Mouse (Mus musculus) retina, adult 2 months (tissue): Measurements from ENCODE around the gene Rab8b.

Experiments
- DNase-seq: peaks from one replicate; pipeline ENCODE4 v3.0.0-alpha.2; 2012; ENCODE audit warnings: low read depth, low spot score

The Rab8b gene

DNA sequence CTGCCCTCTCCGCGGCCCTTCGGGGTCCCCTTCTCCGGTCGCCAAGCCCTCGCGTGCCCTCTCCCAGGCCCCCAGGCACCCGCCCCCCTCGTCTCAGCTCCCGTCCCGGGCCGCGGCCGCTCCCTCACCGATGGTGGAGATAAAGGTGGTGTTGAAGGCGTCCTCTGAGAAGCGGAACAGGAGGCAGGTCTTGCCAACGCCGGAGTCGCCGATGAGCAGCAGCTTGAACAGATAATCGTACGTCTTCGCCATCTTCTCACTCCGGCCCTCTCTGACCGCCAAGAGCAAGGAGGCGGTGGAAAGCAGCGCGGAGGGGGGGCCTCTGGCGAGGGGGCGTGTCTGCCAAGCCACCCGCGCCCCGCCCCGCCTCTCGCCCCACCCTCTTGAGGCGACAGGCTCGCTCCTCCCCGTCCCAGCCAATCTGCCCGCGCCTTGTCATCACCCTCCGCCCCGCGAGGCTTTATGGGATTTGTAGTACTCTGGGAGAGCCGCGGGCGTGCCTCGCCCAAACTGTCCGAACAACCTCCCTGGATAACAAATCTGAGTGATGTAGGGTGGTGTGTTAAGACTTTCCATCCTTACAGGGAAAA lies at the start of gene Rab8b:
Rab8b (minus strand) TSS at position 306 of the 590 bp plus-strand sequence.
- DNase-seq: peak; percentile 90

GRCm38 (mm10) chr9:66967492-66967891 lies 48.0 kb upstream of the Rab8b start:
- no peak for DNase-seq

DNA sequence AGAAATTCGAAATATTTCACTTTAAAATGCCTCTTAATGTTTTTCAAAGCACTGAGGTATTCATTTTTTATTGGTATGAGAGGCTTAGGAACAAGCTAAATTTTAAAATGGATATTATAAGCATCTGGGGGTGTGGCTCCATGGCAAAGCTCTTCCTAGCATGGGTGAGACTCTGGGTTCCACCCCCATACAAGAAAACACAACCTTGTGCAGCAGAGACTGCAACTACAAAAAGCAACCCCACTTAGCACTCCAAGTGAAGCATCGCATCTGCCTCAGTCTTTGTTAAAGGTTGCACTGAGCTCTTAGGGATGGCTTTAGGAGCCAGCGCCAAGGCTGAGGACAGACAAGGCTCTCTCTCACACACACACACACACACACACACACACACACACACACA lies 42.0 kb upstream of the Rab8b start:
- no peak for DNase-seq

- DNase-seq: no peak
Measured at GRCm38 (mm10) chr9:66957451-66957850, 38.0 kb upstream of the Rab8b start.

DNA sequence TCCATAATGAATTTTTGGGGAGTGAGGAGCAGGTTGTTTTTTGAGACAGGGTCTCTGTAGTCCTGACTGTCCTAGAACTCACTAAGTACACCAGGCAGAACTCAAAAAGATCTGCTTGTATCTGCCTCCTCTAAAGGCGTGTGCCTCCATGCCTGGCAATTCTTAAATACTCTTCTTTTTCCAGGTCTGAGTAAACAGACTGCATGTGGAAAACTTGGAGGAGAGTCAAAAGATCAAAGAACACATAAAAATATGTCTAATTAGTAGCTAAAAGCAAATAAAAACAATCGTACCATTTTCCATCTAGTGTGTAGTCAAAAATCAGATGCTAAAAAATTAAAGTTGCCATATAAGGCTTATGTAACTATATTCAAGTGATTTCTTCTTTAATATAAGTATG lies 33.4 kb upstream of the Rab8b start:
- DNase-seq: no peak

- no peak for DNase-seq
Measured at GRCm38 (mm10) chr9:66952321-66952720, 32.8 kb upstream of the Rab8b start.

DNA sequence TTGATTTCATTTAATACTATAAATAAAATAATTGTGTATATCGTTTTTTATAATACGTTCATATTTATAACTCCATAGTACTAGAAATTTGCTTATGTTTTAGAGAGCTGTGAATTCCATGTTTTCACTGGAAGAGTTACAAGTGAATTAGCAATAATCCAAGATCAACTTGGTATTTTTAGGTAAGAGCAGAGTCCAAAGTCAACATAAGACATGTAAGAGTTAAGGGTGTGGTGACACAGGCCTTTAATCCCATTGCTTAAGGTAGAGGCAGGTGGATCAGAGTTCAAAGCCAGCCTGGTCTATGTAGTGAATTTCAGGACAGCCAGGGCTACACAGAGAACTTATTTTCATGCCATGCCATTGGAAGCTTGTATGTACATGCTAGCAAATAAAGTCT lies 29.0 kb upstream of the Rab8b start:
- DNase-seq: no peak

DNA sequence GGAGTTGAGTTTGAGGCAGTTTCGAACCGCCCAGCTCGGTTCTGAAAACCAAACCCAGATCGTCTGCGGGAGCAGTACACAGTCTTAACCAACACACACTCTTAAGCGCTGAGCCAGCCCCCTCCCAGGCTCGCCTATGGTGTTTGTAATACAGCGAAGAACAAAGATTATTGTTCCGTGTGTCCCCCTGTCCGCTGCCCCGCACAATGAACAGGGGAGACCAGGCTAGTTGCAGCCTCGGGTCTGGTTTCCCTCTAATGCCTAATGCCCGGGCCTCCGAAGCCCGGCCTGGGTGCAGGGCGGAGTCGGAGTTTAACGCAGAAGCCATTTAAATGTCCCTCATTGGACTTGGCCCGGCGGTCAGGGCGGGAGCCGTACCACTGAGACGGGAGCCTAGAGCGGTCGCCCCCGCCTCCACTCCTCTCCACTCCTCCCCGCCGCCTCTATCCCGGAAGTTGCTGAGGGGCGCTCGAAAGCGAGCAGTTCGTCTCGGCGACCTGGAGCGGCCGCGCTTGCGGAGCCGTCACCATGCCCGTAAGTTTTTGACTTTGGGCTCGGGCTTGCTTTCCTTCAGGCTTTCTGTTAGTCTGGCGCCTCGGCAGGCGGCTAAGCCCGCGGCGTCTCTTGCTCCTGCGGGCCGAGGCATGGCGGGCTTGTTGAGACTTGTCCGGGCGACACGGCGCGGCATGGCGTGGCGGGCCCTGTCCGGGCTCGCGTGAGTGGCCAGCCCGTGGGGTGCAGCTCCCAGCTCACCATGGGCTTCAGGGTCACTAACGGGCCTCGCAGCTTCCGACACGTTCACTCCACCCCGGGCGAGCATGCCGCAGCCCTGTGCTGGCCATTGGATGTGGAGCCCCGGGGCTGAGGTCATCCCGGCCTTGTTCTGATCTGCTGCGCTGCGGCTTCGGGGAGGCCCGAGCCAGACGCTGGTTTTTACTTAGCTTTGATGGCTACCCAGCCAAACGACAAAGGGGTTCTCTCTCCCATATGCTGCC lies 26.5 kb upstream of the Rab8b start, which contains the start of gene Rps27l:
Rps27l (plus strand) TSS at position 440 of the 995 bp plus-strand sequence.
- DNase-seq: peak; percentile 89

GRCm38 (mm10) chr9:66945161-66945560 lies 25.7 kb upstream of the Rab8b start:
- no peak for DNase-seq

- DNase-seq: no peak
Measured at GRCm38 (mm10) chr9:66938836-66939235, 19.3 kb upstream of the Rab8b start.

DNA sequence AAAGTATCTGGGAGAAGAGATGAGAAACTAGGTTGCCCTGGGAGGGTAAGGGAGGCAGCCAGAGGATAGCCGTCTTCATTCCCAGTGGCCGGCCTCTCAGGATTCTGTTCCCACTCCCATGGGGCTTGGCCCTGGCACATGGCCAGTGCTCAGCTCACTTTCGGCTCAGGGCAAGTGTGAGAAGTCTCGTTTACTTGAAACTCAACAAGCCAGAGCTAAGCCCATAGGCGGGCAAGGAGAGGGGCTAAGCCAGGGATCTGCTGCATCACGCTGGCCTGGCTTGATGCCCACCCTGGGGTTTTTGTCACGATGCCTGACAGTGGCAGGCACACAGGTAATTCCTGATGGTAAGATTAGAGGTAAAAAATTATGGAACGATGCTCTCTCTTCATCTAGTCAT lies 18.0 kb upstream of the Rab8b start:
- DNase-seq: no peak

DNA sequence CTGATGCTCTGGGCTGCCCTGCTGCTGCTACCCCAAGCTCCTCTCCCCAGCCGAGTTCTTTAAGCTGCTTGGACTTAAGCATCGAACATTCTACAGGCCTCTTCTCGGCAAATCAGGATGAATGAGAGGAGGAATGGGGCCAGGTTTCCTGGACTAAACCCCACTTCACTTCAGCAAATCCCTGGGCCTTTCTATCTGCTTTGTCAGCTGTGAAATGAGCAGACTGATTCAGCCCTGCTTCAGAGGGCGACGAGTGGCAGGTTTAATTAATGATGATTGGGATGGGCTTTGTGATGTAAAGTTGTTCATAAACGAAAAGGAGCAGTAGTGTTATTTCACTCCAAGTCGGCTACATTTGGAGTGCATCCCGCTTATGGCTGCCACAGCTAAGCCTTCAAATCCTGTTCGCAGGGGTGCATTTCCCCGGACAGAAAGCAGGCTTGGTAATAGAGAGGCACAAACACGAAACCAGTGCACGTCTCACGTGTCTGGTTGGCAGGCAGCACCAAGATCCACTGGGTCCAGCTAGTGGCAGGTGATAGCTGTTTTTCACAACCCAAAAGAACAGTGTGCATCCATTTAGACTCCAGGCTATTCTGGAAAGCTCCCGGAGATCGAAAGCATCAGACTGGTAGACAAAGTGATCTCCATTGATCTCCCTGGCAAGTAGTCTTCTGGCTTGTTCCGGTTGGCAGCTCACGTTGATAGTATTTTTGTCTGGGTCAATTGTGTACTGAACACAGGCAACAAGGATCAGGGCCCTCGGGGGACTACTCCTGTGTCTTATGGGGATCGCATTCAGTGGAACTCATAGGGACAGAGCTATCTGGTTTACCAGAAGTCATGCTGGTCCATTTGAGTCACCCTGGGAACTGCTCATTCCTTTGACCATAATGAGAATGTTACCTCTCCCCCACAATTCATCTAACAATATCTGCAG lies 14.7 kb upstream of the Rab8b start:
- DNase-seq: no peak

DNA sequence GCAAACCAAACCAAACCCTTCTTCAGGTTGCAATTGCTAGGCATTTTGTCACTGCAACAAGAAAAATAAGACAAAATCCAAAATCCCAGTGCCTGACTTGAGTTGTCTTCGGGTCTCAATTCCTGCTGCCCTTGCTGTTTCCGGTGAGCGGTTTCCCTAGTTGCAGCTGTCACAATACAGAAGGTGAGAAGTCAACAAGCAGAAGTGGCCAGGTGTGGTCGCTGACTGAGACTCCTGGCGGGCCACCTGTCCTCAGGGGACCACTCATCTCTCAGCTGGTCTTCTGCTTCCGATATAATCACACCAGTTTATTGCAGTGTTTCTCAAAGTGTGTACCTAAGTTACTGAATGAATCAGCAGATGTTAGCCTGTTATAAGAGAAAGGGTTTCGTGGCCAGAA lies 10.9 kb upstream of the Rab8b start:
- DNase-seq: no peak

- no peak for DNase-seq
Measured at GRCm38 (mm10) chr9:66927696-66928402, 8.4 kb upstream of the Rab8b start.

- no peak for DNase-seq
Measured at GRCm38 (mm10) chr9:66925853-66926252, 6.4 kb upstream of the Rab8b start.

DNA sequence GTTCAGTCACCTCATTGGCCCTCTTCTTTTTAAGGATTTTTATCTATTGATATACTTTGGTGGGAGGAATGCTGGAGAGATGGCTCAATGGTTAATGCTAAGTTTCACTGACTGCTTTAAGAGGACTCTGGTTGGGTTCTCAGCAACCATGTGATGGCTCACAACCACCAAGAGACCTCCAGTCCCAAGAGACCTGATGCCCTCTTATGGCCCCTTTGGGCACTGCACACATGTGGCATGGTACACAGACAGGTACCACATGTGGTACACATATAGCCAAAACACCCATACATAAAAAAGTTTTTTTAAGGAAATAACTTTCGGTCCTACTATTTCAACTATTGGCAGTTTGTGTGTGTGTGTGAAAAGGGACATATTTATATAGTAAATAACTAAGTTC lies 2.6 kb upstream of the Rab8b start:
- no peak for DNase-seq

GRCm38 (mm10) chr9:66920488-66921279 lies 1.2 kb upstream of the Rab8b start:
- DNase-seq: no peak

DNA sequence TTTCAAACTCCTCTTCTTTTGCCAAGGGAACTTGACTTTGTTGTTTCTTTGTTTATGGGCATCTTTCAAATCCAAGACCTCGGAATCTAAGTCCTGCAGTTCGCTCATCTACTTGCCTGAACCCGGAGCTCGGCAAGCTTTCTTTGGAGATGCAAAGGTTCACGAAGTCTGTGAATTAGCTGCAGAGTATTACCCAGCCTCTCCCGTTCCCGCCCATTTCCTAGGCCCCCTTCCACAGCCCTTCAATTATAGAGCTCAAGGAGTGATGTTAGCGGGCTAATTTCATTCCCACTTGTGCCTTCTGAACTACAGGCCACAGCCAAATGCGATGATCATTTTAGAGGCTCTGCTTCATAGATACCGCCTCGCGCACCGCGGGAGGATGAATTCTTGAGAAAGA lies 494 bp upstream of the Rab8b start:
- DNase-seq: no peak

DNA sequence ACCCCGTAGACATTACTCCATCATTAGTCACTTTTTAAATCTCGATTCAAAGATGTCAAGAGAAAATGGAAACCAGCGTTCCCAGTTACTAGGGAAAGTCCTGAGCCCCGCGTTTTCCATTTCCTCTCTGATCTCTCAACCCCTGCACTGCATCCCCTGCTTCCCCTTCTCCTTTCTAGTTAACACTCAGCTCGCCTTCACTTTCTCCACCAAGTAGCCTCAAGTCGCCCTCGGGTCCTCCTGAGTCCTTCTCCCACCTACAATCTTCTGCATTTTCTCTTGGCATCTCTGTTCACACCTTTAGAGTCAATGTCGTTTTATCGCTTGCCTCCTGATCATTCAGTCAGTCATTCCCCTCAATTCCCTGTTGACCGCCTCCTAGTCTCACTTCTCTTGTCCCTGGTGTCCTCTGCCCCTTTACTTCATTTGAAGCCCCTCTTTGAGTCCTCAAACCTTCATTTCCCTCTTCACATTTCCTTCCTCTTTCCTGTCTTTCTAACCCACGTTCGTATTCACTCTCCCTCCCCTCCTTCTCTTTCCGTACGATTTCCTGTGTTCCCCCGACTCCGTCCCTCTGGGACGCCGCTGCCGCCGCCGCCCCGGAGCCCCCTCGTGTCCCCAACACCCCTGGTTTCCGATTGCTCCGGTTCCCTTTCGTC lies 686 bp downstream of the Rab8b start:
- no peak for DNase-seq

- DNase-seq: no peak
Measured at GRCm38 (mm10) chr9:66917892-66918255, 1.6 kb downstream of the Rab8b start.
